Mouse (Mus musculus): Measurements from ENCODE around the gene Tssc4.

DNA sequence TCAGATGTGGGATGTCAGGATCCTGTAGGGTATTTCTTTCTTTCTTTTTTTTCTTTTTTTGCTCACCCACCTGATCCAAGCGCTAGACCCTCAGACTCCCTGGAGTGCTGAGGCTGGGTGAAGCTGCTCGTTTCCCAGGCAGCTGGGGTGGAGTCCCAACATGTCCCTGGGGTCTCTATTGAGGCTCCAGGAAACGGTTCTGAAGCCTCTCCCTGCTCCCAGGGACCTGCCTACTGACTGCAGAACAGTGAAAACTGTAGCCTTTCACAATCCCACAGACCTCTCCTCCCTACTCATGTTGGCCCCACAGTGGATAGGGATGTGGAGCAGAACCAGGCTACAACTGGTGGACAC, 14.5 kb upstream of the Tssc4 start:
- TF ChIP-seq CTCF (IDR thresholded peaks at IDR 0.05; ENCODE audit: borderline replicate concordance, control insufficient read depth, extremely low read depth, insufficient read depth, low read length, poor library complexity) (no peak), POLR2A (IDR thresholded peaks at IDR 0.05; ENCODE audit: control insufficient read depth, extremely low read depth, insufficient read depth, low read length, poor library complexity) (no peak)
